Mouse (Mus musculus) embryonic facial prominence, embryonic 11.5 days (tissue): ENCODE measurements around the gene P2ry4. TPM values are rescaled to one million over a fixed set of nuclear protein-coding genes. Genes with fewer than 3 reads are reported as not detected.

Experiments
- ATAC-seq: fragments of 200-750 bp; cut with Nextera tagmentation; replicated peaks from 2 replicates; pipeline ENCODE4 v1.8.0; 2017; ENCODE audit warnings: low read depth; ENCODE audit not compliant: insufficient number of reproducible peaks, low FRiP score, low TSS enrichment
- DNase-seq: peaks from one replicate; pipeline ENCODE4 v3.0.0-alpha.2; 2015; ENCODE audit warnings: low spot score
- H3K27ac ChIP-seq: fragments of 300-500 bp; sonication (generic); replicated peaks from 2 replicates; pipeline ENCODE4 v1.5.1; 2014; ENCODE audit warnings: mild to moderate bottlenecking, low read depth, low read length, control low read depth
- H3K27me3 ChIP-seq: fragments of 300-500 bp; sonication (generic); 2 replicates; pipeline ENCODE4 v1.6.1; 2014; ENCODE audit warnings: mild to moderate bottlenecking, low read length, moderate library complexity, mixed read lengths; ENCODE audit not compliant: control insufficient read depth, insufficient read depth
- H3K36me3 ChIP-seq: fragments of 300-500 bp; sonication (generic); replicated peaks from 2 replicates; pipeline ENCODE4 v1.6.1; 2014; ENCODE audit warnings: low read depth, mild to moderate bottlenecking, low read length, moderate library complexity, mixed read lengths; ENCODE audit not compliant: control insufficient read depth, insufficient read depth
- H3K4me1 ChIP-seq: fragments of 300-500 bp; sonication (generic); 2 replicates; pipeline ENCODE4 v1.6.1; 2014; ENCODE audit warnings: low read length, mixed read lengths; ENCODE audit not compliant: control insufficient read depth, insufficient read depth
- H3K4me2 ChIP-seq: fragments of 300-500 bp; sonication (generic); 2 replicates; pipeline ENCODE4 v1.6.1; 2014; ENCODE audit warnings: low read depth, mild to moderate bottlenecking, control low read depth, low read length, moderate library complexity
- H3K4me3 ChIP-seq: fragments of 300-500 bp; sonication (generic); 2 replicates; pipeline ENCODE4 v1.5.1; 2014; ENCODE audit warnings: low read depth, low read length, control low read depth
- H3K9ac ChIP-seq: fragments of 300-500 bp; sonication (generic); replicated peaks from 2 replicates; pipeline ENCODE4 v1.6.1; 2014; ENCODE audit warnings: mild to moderate bottlenecking, control low read depth, low read length
- H3K9me3 ChIP-seq: fragments of 300-500 bp; sonication (generic); replicated peaks from 2 replicates; pipeline ENCODE4 v1.6.1; 2016; ENCODE audit warnings: mild to moderate bottlenecking, low read length, inconsistent platforms, mixed read lengths; ENCODE audit not compliant: control insufficient read depth
- WGBS: fragments of 180-500 bp; shearing (Covaris S2); extraction: QIAGEN DNeasy Blood & Tissue Kit; methylation state at CpG from one replicate; pipeline ENCODE4 v1.1.7; 2014; 5-methylcytosine and 5-hydroxymethylcytosine counted together
- polyA plus RNA-seq: library from polyadenylated mRNA; unstranded; fragments of >200 nt; fragmentation: Nextera tagmentation; extraction: Ambion mirVana; gene quantifications from 2 replicates; pipeline ENCODE4 v1.2.1, GENCODE M21; 2014

The P2ry4 gene
- polyA plus RNA-seq = not detected in 2 replicates

- Histone ChIP-seq H3K4me1 (no peaks in the 10 kb centered on the region), H3K9ac (no peak within 1 kb of the TSS), H3K9me3 (no peaks in the 10 kb centered on the region), H3K4me3 (no peak within 1 kb of the TSS), H3K4me2 (no peak within 1 kb of the TSS), H3K27me3 (0 out of 2 replicates have a peak, but pooled peaks cover 3% of the 10 kb centered on the region), H3K36me3 (no peaks in the 10 kb centered on the region), H3K27ac (no peak within 1 kb of the TSS)
- DNase-seq = no peak
- 75% methylated on average over 4 of the region's 4 CpGs for whole genome bisulfite sequencing
- no peak for ATAC-seq
These were observed at the start of gene P2ry4 for GRCm38 (mm10) chrX:100594791-100595190. P2ry4 (minus strand) TSS chrX:100594869.

- Histone ChIP-seq H3K4me1 (no peaks in the 10 kb centered on the region), H3K9ac (no peak overlapping the region), H3K4me2 (no peak overlapping the region), H3K36me3 (no peaks in the 10 kb centered on the region), H3K4me3 (no peak overlapping the region), H3K27ac (no peak overlapping the region), H3K9me3 (no peaks in the 10 kb centered on the region), H3K27me3 (no peaks in the 10 kb centered on the region)
- 94% methylated on average over 8 of the region's 8 CpGs for WGBS
- no peak for DNase-seq
- ATAC-seq = no peak
These were observed 43.8 kb upstream of the P2ry4 start for GRCm38 (mm10) chrX:100638477-100638876.

- no peaks in the 10 kb centered on the region for H3K9me3 ChIP-seq
- H3K4me3 ChIP-seq = no peak overlapping the region
- no peak for ATAC-seq
- H3K27me3 ChIP-seq = no peaks in the 10 kb centered on the region
- WGBS = 97% methylated on average over 2 of the region's 2 CpGs
- no peak overlapping the region for H3K27ac ChIP-seq
- H3K4me2 ChIP-seq = no peak overlapping the region
- no peaks in the 10 kb centered on the region for H3K36me3 ChIP-seq
- H3K9ac ChIP-seq = no peak overlapping the region
- no peaks in the 10 kb centered on the region for H3K4me1 ChIP-seq
- DNase-seq = no peak
These were observed 34.4 kb upstream of the P2ry4 start for GRCm38 (mm10) chrX:100629076-100629475.

GRCm38 (mm10) chrX:100625802-100626793, 31.4 kb upstream of the P2ry4 start, which contains the start of gene Pdzd11:
Pdzd11 (minus strand) TSS chrX:100626568.
- Histone ChIP-seq H3K27ac (peak within 1 kb of the TSS; percentile 72), H3K4me2 (peak within 1 kb of the TSS; percentile 48), H3K9me3 (no peaks in the 10 kb centered on the region), H3K27me3 (no peaks in the 10 kb centered on the region), H3K4me1 (no peaks in the 10 kb centered on the region), H3K36me3 (no peaks in the 10 kb centered on the region), H3K9ac (peak within 1 kb of the TSS; percentile 74), H3K4me3 (peak within 1 kb of the TSS; percentile 64)
- ATAC-seq (peak; percentile 98), DNase-seq (peak; percentile 94)
- 18% methylated on average over 62 of the region's 62 CpGs for WGBS

- no peak for ATAC-seq
- Histone ChIP-seq H3K9ac (peak within 1 kb of the TSS; percentile 74), H3K27ac (peak within 1 kb of the TSS; percentile 72), H3K27me3 (no peaks in the 10 kb centered on the region), H3K4me1 (no peaks in the 10 kb centered on the region), H3K4me2 (peak within 1 kb of the TSS; percentile 48), H3K4me3 (peak within 1 kb of the TSS; percentile 64), H3K36me3 (no peaks in the 10 kb centered on the region), H3K9me3 (no peaks in the 10 kb centered on the region)
- DNase-seq = no peak
- whole genome bisulfite sequencing = 11% methylated on average over 3 of the region's 3 CpGs
These were observed 30.8 kb upstream of the P2ry4 start, which contains the start of gene Kif4 for GRCm38 (mm10) chrX:100625546-100625801. Kif4 (plus strand) TSS chrX:100625737.

- H3K27ac ChIP-seq = no peak overlapping the region
- no peaks in the 10 kb centered on the region for H3K9me3 ChIP-seq
- peak; percentile 1 for DNase-seq
- no peaks in the 10 kb centered on the region for H3K36me3 ChIP-seq
- 51% methylated on average over 7 of the region's 7 CpGs for WGBS
- H3K4me1 ChIP-seq = no peaks in the 10 kb centered on the region
- H3K4me3 ChIP-seq = peak overlapping the region; percentile 64
- H3K9ac ChIP-seq = peak overlapping the region; percentile 7; the same call in 1 of the 2 replicates
- no peaks in the 10 kb centered on the region for H3K27me3 ChIP-seq
- no peak for ATAC-seq
- peak overlapping the region; percentile 45 for H3K4me2 ChIP-seq
These were observed 30.5 kb upstream of the P2ry4 start for GRCm38 (mm10) chrX:100625146-100625545.

- ATAC-seq (no peak), DNase-seq (no peak)
- no peak overlapping the region for H3K4me2 ChIP-seq
- no peak overlapping the region for H3K27ac ChIP-seq
- H3K4me1 ChIP-seq = no peaks in the 10 kb centered on the region
- no peaks in the 10 kb centered on the region for H3K9me3 ChIP-seq
- H3K36me3 ChIP-seq = no peaks in the 10 kb centered on the region
- H3K9ac ChIP-seq = no peak overlapping the region
- 92% methylated on average over 4 of the region's 4 CpGs for WGBS
- H3K27me3 ChIP-seq = no peaks in the 10 kb centered on the region
- no peak overlapping the region for H3K4me3 ChIP-seq
These were observed 29.6 kb upstream of the P2ry4 start for GRCm38 (mm10) chrX:100624242-100624641.

- no peak for ATAC-seq
- no peak overlapping the region for H3K27ac ChIP-seq
- no peak for DNase-seq
- 54% methylated on average over 2 of the region's 2 CpGs for WGBS
- H3K36me3 ChIP-seq = no peaks in the 10 kb centered on the region
- no peak overlapping the region for H3K4me2 ChIP-seq
- H3K4me1 ChIP-seq = no peaks in the 10 kb centered on the region
- no peaks in the 10 kb centered on the region for H3K9me3 ChIP-seq
- H3K27me3 ChIP-seq = no peaks in the 10 kb centered on the region
- H3K9ac ChIP-seq = no peak overlapping the region
- no peak overlapping the region for H3K4me3 ChIP-seq
These were observed 26.7 kb upstream of the P2ry4 start for GRCm38 (mm10) chrX:100621366-100621765.
